ENCODE assay signal across 9 mouse cellular contexts in genomic region chr17:5748501-5748894, GRCm38 (mm10).
DNase-seq lines count a peak whose midpoint lies in the region.
"Had no signal": no experiment of that assay in that cellular context is flagged by ENCODE, and none has a peak within 500 bp of the region (broad histone marks: within the 10 kb centered on the region; RNA-seq: fewer than 3 reads in every experiment).

No protein-coding gene starts in this region.

- peak; percentile 21 to 55 for DNase-seq in heart, postnatal 14 days
- no peak for DNase-seq in heart, embryonic 10.5 days (ENCODE audit: low spot score)
- peak; percentile 31 for DNase-seq in urinary bladder, postnatal 25 days (ENCODE audit: low spot score)
- DNase-seq in urinary bladder, postnatal 4 days (ENCODE audit: low spot score in 2 of 2), result no peak
- DNase-seq in embryo, embryonic 10.5 days (ENCODE audit: low spot score), result peak; percentile 73
- DNase-seq in retina, postnatal 7 days (ENCODE audit: low read depth, low spot score), result peak; percentile 49
- DNase-seq in layer of hippocampus, adult 8-10 months (ENCODE audit: low spot score in 2 of 2), result no peak
- DNase-seq in right cerebral cortex, postnatal 36 days (ENCODE audit: low spot score in 2 of 2), result no peak

- H3K27me3 ChIP-seq in heart, embryonic 10.5 days (ENCODE audit: insufficient read depth, poor library complexity, severe bottlenecking), result peaks cover 7% of the 10 kb centered on the region; the same call in 1 of the 2 replicates

- no peaks in the 10 kb centered on the region for H3K9me3 ChIP-seq in heart, embryonic 10.5 days
- H3K9me3 ChIP-seq: neural tube, embryonic 13.5 days had no signal

- WGBS in heart, embryonic 10.5 days, result 4% methylated on average over 3 of the region's 4 CpGs

- H3K4me3 ChIP-seq in heart, embryonic 10.5 days, result no peak overlapping the region
- H3K4me3 ChIP-seq: neural tube, embryonic 13.5 days had no signal

- intact Hi-C loops in heart, postnatal 14 days (cut with DNase I), result no loop called here

- no peak overlapping the region for H3K27ac ChIP-seq in heart, embryonic 10.5 days
- H3K27ac ChIP-seq: neural tube, embryonic 13.5 days had no signal

- H3K36me3 ChIP-seq in heart, embryonic 10.5 days, result no peaks in the 10 kb centered on the region
- H3K36me3 ChIP-seq: neural tube, embryonic 13.5 days had no signal

- H3K4me1 ChIP-seq in heart, embryonic 10.5 days, result peaks cover 5% of the 10 kb centered on the region

Comparison
In these comparisons a context has a peak if more than half of its experiments do, and no peak if none do; other contexts are left out.
1. DNase-seq: peak in heart, postnatal 14 days (2 of 2), urinary bladder, postnatal 25 days (single experiment), embryo, embryonic 10.5 days (single experiment) and retina, postnatal 7 days (single experiment); none in heart, embryonic 10.5 days (single experiment), urinary bladder, postnatal 4 days (0 of 2), layer of hippocampus, adult 8-10 months (0 of 2) and right cerebral cortex, postnatal 36 days (0 of 2).